Mouse (Mus musculus): ENCODE measurements around the gene Depdc1b. TPM values are rescaled to one million over a fixed set of nuclear protein-coding genes. Genes with fewer than 3 reads are reported as not detected.

Depdc1b gene
- 10 to 100 TPM; 46.5 to 49.1 TPM for total RNA-seq (2023)

DNA sequence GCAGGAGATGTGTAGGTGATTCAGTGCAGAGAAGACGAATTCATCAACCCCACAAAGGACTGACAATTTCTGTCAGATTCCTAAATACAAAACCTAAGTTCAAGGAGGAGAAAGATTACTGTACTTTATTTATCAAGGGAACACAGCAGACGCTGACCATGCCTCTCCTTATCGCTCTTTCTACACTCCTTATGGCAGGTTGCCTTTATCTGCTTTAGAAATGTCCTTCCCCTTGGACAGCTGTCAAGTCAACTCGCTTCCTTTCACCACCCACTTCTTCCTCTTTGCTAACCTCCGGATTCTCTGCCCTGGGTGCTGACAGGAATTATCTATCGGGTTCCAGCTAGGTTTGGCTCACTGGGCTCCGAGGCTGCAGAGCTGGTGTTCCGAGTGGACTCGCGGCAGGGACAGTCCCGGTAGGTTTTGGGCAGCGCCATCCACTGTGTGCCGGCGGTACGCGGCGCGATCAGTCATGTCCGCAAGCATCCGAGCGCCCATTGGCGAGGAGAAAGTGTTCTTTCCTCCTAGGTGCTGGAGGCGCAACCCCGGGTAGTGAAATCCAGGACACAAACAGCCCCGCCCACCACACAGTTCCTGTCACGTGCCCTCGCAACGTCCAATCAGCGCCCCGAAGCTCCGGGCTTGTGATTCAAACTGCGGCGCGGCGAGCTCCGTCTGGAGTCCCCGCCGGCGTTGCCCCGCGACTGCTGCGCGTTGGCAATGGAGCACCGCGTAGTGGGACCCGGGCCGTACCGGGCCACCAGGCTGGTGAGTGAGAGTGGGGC is at the start of gene Depdc1b:
Gene Depdc1b, plus strand, starts transcription at position 631 of the 785 bp plus-strand sequence.

DNA sequence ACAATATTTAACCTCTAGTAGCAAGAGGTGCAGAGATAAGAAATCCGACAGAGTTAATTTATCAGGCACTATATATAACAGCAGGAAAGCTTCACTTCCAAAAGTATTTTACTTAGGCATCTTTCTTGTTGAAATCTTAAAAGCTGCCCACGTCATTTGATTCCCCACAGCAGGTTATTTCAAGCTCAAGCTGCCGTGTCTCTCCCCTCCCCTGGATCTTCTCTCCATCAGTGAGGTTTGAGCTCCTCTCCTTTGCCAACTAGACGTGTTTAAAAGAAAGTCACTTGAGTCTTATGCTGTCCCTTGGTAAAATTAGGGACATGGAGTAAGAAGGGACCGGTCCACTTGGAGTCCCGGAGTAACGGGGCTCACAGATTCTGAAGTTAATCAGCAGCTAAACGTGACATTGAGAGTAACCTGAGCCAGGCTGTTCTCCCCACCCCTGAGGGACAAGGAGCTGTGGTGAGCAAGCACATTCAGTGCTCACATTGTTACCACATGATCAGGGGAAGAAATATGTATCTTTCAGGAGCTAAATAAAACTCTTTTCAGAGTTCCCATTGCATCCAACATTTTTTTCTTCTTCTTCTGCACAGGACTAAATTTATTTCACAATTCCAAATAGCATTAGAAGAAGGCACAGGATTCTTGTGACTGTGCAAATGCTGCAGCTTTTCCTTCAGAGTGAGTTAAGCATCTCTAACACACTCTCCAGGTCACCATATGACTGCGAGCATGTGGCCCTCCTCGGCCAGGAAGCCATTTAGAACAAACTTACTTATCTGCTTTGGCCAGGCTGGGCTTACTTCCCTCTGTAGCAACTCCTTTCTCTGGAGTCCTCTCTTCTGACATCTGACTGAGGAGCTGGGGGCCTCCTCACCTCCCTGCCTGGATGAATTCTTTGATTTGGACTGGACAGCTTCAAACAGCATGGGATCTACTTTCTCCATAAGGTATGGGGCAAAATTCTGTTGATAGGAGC is 133.3 kb downstream of the Depdc1b start, which contains the start of gene Pde4d:
Gene Pde4d, plus strand, starts transcription at position 833 of the 982 bp plus-strand sequence.

Other genes starting within 250 kb of the Depdc1b start
- 1 to 10 TPM; 2.9 to 3.7 TPM for gene Ndufaf2, start 157.7 kb upstream of the Depdc1b start, total RNA-seq (2023)
- gene Ercc8, start 157.6 kb upstream of the Depdc1b start, total RNA-seq (2023): 1 to 10 TPM; 6.6 to 8.0 TPM
- gene Elovl7, start 101.9 kb upstream of the Depdc1b start, total RNA-seq (2023): 1 to 10 TPM; 5.2 to 5.7 TPM
- 10 to 100 TPM; 24.7 to 26.9 TPM for gene Pde4d, start 133.6 kb downstream of the Depdc1b start, total RNA-seq (2023)

All from neutrophil, adult 83 days (primary cell).